Mouse (Mus musculus) ES-Bruce4 (cell line): ENCODE data around the gene Akap7.

Source experiments
- CTCF ChIP-seq: IDR thresholded peaks from one replicate; pipeline ENCODE4 v1.8.1; 2011; ENCODE audit warnings: low read depth, low read length
- EP300 ChIP-seq: IDR thresholded peaks from 2 replicates; pipeline ENCODE4 v1.6.1; 2011; ENCODE audit warnings: low read depth, low read length; ENCODE audit not compliant: insufficient read depth
- POLR2A ChIP-seq: IDR thresholded peaks from one replicate; pipeline ENCODE4 v1.8.1; 2011; ENCODE audit warnings: low read length; ENCODE audit not compliant: insufficient read depth

DNA sequence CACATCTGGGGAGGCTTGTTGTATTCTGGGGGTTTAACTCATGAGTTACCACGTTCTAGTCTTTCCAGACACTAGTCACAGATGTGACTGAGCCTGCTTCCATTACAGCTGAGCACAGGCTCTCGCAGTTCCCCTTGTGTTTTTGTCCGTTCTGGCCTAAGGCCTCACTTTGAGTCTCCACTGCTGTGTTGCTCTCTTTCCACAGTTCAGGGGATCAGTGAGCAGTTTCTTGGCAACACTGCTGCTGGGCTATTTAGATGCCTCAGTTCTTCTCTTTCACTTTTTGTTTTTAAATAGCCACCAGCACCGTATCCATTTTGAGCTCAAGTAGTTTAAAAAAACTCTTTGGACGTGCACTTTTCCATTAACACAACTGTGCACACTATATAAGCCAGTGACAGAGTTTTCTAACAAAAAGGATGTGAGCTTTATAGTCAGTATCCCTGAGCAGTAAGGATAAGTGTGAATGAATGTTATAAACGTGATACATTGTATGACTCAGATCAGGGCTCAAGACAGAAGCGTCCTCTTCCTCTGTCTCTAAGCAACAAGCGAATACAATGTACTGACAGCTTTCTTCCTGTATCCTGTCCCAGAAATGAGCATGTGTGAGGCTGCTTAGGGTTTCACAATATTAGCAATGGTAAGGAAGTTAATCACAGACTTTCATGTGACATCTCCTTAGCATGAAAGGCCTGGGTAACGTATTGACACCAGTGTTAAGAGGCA lies 23.8 kb upstream of the Akap7 start:
- TF ChIP-seq CTCF = no peak
- TF ChIP-seq POLR2A = no peak
- no peak for TF ChIP-seq EP300
